Mouse (Mus musculus) hindbrain, postnatal 0 days (tissue): ENCODE results near the gene Pgk1. TPM values are rescaled to one million over a fixed set of nuclear protein-coding genes. Genes with fewer than 3 reads are reported as not detected.

Experiments
- ATAC-seq: fragments of 200-750 bp; cut with Nextera tagmentation; 2 replicates; pipeline ENCODE4 v1.8.0; 2017; ENCODE audit warnings: mild to moderate bottlenecking, moderate TSS enrichment, moderate library complexity
- DNase-seq: peaks from one replicate; pipeline ENCODE4 v3.0.0-alpha.2; 2015; ENCODE audit warnings: low spot score
- H3K27ac ChIP-seq: fragments of 300-500 bp; sonication (generic); 2 replicates; pipeline ENCODE4 v1.5.1; 2014; ENCODE audit warnings: mild to moderate bottlenecking
- H3K27me3 ChIP-seq: fragments of 300-500 bp; sonication (generic); 2 replicates; pipeline ENCODE4 v1.6.1; 2014; ENCODE audit warnings: low read length, mixed read lengths; ENCODE audit not compliant: insufficient read depth
- H3K36me3 ChIP-seq: fragments of 300-500 bp; sonication (generic); 2 replicates; pipeline ENCODE4 v1.6.1; 2014; ENCODE audit warnings: low read length, mixed read lengths; ENCODE audit not compliant: insufficient read depth
- H3K4me1 ChIP-seq: fragments of 300-500 bp; sonication (generic); 2 replicates; pipeline ENCODE4 v1.6.1; 2014; ENCODE audit warnings: antibody characterized with exemption, low read length, mixed read lengths; ENCODE audit not compliant: insufficient read depth
- H3K4me2 ChIP-seq: fragments of 300-500 bp; sonication (generic); 2 replicates; pipeline ENCODE4 v1.6.1; 2014; ENCODE audit warnings: low read depth, mild to moderate bottlenecking, low read length, moderate library complexity, mixed read lengths
- H3K4me3 ChIP-seq: fragments of 300-500 bp; sonication (generic); 2 replicates; pipeline ENCODE4 v1.5.1; 2014; ENCODE audit warnings: low read length
- H3K9ac ChIP-seq: fragments of 300-500 bp; sonication (generic); replicated peaks from 2 replicates; pipeline ENCODE4 v1.6.1; 2014; ENCODE audit warnings: mild to moderate bottlenecking, low read length, moderate library complexity, mixed read lengths
- H3K9me3 ChIP-seq: fragments of 300-500 bp; sonication (generic); 2 replicates; pipeline ENCODE4 v1.6.1; 2016; ENCODE audit warnings: low read length, mixed read lengths
- CTCF ChIP-seq: IDR thresholded peaks from 2 replicates; pipeline ENCODE4 v1.5.1; 2016; ENCODE audit warnings: antibody characterized with exemption, control low read depth, low read depth
- WGBS: fragments of 180-500 bp; shearing (Covaris S2); extraction: QIAGEN DNeasy Blood & Tissue Kit; methylation state at CpG from one replicate; pipeline ENCODE4 v1.1.7; 2014; 5-methylcytosine and 5-hydroxymethylcytosine counted together
- polyA plus RNA-seq: library from polyadenylated mRNA; unstranded; fragments of >200 nt; fragmentation: Nextera tagmentation; extraction: Ambion mirVana; gene quantifications from 2 replicates; pipeline ENCODE4 v1.2.1, GENCODE M21; 2015
- total RNA-seq: library from RNA; depleted of rRNA; stranded (reverse); fragments of >200 nt; gene quantifications from 2 replicates; pipeline ENCODE4 v1.2.3, GENCODE M21; 2014; rRNA removed

Pgk1 gene
- total RNA-seq (246 and 254 TPM in 2 replicates), polyA plus RNA-seq (302 and 312 TPM in 2 replicates)

DNA sequence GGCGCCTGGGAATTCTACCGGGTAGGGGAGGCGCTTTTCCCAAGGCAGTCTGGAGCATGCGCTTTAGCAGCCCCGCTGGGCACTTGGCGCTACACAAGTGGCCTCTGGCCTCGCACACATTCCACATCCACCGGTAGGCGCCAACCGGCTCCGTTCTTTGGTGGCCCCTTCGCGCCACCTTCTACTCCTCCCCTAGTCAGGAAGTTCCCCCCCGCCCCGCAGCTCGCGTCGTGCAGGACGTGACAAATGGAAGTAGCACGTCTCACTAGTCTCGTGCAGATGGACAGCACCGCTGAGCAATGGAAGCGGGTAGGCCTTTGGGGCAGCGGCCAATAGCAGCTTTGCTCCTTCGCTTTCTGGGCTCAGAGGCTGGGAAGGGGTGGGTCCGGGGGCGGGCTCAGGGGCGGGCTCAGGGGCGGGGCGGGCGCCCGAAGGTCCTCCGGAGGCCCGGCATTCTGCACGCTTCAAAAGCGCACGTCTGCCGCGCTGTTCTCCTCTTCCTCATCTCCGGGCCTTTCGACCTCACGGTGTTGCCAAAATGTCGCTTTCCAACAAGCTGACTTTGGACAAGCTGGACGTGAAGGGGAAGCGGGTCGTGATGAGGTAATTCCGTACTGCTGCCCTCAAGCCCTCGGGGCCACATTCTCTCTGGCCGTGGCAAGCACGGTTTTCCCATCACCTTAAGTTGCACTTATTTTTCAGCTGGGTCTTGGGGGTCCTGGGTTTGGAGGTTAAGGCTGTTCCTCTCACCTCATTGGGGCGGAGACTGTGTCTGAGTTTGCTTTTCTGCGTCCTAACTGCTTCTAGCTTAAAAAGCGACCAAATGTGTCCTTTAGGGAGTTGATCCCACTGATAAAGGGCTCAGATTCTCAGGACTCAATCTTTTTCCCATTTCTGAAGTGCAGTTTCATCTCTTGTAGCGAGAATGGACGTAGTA, at the start of gene Pgk1:
TSS of gene Pgk1 (plus strand) at position 388 of the 937 bp plus-strand sequence.
- no peaks in the 10 kb centered on the region for H3K9me3 ChIP-seq
- 25% methylated on average over 55 of the region's 55 CpGs for WGBS
- H3K27me3 ChIP-seq, result no peaks in the 10 kb centered on the region
- H3K27ac ChIP-seq, result peak within 1 kb of the TSS; percentile 66
- H3K4me2 ChIP-seq, result peak within 1 kb of the TSS; percentile 52
- peak within 1 kb of the TSS; percentile 48 for H3K4me3 ChIP-seq
- DNase-seq (peak; percentile 95), ATAC-seq (peak; percentile 99)
- H3K9ac ChIP-seq, result peak within 1 kb of the TSS; percentile 53
- no peaks in the 10 kb centered on the region for H3K36me3 ChIP-seq
- peak; percentile 18; the same call in 1 of the 2 replicates for TF ChIP-seq CTCF
- peaks cover 8% of the 10 kb centered on the region; the same call in 1 of the 2 replicates for H3K4me1 ChIP-seq

DNA sequence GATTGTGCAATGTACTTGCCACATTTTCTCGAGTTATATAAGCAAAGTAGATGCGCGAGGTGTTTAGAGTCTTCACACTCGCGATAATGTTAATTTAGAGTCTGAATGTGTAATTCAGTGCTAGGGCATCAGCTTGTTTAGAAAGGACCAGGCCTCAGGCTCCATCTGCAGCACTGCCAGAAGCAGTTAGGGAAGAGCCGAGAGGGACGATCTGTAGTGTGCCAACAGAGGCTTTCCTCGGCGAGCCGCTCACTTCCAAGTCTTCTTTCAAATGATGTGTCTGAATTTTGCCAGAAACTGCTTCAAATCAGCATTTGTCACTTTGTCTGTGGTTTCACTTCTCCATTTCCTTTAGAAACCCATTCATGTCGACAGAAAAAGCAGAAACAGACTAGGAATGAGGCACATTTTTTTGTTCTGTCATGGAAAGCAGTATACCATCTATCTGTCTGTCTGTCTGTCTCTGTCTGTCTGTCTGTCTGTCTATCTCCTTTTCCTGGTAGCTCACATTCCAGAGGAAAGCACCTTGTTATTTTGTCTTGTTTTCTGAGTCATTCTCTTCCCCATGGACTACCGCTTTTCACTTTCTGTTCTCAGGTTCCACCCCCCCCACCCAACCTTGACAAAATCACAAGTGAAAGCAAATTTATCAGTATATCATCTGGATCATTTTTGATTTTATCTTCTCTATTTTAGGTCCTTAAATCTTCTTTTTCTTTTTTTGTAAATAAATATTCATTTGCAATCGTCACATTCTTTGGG, 47.4 kb upstream of the Pgk1 start:
- H3K27me3 ChIP-seq, result no peaks in the 10 kb centered on the region
- no peaks in the 10 kb centered on the region for H3K4me1 ChIP-seq
- no peak overlapping the region for H3K27ac ChIP-seq
- no peak for ATAC-seq
- H3K4me2 ChIP-seq, result no peak overlapping the region
- no peaks in the 10 kb centered on the region for H3K9me3 ChIP-seq
- DNase-seq, result no peak
- no peaks in the 10 kb centered on the region for H3K36me3 ChIP-seq
- no peak for TF ChIP-seq CTCF
- no peak overlapping the region for H3K9ac ChIP-seq
- WGBS, result 83% methylated on average over 13 of the region's 13 CpGs
- no peak overlapping the region for H3K4me3 ChIP-seq

DNA sequence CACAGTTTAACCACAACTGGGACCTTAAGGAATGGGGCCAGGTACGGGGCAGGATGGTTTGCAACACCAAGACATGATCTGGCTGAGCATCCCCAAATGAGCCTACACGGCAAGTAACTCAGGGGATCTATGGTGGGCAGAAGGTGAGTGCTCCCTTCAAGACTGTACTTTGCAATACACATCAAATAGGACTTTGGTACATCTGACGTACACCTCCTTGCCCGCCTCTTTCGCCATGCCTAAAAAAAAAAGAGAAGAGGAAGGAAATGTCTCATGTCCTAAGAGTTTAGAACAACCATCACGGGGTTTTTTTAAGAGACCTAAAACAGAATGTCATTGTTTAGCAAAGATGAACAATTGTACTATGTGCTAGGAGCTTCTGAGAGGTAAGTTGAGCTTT, 44.0 kb upstream of the Pgk1 start, which contains the start of gene Tlr13:
TSS of gene Tlr13 (plus strand) at position 269 of the 400 bp plus-strand sequence.
- Histone ChIP-seq H3K4me2 (no peak within 1 kb of the TSS), H3K9me3 (no peaks in the 10 kb centered on the region), H3K4me1 (no peaks in the 10 kb centered on the region), H3K9ac (no peak within 1 kb of the TSS), H3K27me3 (no peaks in the 10 kb centered on the region; the same call in 1 of the 2 replicates), H3K36me3 (no peaks in the 10 kb centered on the region), H3K27ac (no peak within 1 kb of the TSS), H3K4me3 (no peak within 1 kb of the TSS)
- no peak for TF ChIP-seq CTCF
- ATAC-seq, result no peak
- WGBS, result 88% methylated on average over 6 of the region's 6 CpGs
- DNase-seq, result no peak

DNA sequence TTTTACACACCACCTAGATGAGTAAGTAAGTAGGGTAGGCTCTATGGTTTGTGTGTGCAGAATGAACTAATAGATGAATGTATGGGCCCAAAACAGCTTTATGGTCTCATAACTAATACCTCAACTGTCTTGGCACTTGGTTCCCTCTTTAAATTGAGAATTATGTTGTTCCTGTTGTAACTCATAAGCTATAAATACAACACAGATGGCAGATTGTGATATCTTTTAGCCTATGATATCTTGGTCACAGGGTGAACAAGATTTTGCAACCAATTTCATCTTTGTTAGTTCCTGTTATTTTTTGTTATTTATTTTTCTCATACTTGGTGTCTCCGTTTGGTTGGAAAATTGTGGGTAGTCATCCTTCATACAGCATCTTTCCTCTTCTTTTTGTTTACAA, 38.7 kb upstream of the Pgk1 start:
- H3K27ac ChIP-seq, result no peak overlapping the region
- H3K4me1 ChIP-seq, result no peaks in the 10 kb centered on the region
- no peak overlapping the region for H3K4me2 ChIP-seq
- DNase-seq (no peak), ATAC-seq (no peak)
- H3K36me3 ChIP-seq, result no peaks in the 10 kb centered on the region
- no peaks in the 10 kb centered on the region; the same call in 1 of the 2 replicates for H3K27me3 ChIP-seq
- TF ChIP-seq CTCF, result no peak
- H3K4me3 ChIP-seq, result no peak overlapping the region
- 88% methylated on average over 1 of the region's 1 CpGs for WGBS
- no peak overlapping the region for H3K9ac ChIP-seq
- H3K9me3 ChIP-seq, result no peaks in the 10 kb centered on the region

DNA sequence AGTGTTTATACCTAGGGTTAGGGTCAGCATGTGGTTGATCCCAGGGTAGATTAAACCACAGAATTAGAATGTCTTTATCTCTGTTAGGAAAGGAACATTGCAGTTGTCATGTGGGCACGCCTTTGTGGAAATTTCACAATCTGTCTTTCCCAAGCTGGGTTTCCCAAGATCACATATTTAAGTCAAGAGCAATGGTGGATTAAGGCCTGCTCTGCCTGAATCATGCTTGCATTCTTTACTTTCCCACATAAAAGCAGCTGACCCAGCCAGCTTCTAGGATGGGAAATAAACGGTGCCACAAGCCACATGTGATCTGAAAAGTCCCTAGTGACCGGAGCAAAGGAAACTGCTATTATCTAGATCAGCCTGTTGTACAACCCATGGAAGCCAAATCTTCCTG, 37.4 kb upstream of the Pgk1 start:
- H3K27ac ChIP-seq, result no peak overlapping the region
- H3K9ac ChIP-seq, result no peak overlapping the region
- no peaks in the 10 kb centered on the region for H3K9me3 ChIP-seq
- TF ChIP-seq CTCF, result no peak
- WGBS, result 87% methylated on average over 3 of the region's 3 CpGs
- no peaks in the 10 kb centered on the region for H3K36me3 ChIP-seq
- no peak overlapping the region for H3K4me3 ChIP-seq
- no peaks in the 10 kb centered on the region for H3K4me1 ChIP-seq
- DNase-seq, result no peak
- ATAC-seq, result no peak
- H3K27me3 ChIP-seq, result no peaks in the 10 kb centered on the region; the same call in 1 of the 2 replicates
- no peak overlapping the region for H3K4me2 ChIP-seq

DNA sequence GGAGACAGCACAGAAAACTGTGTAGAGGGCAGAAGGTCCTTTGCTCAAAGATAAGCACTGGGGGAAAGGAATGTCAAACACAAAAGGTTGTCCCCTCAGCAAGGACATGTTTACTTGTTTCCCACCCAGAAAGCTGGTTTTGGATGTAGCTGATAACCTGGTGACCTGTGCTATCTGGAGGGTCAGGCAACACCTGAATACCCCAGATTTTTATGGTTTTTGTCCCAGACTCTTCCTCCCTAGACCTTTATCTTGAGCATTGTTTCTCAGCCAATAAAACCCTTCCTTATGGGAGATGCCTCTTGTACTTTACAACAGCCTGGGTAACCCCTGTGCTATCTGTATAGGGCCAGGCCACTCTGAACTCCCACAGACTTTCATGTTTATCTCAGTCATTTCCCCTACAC, 32.7 kb upstream of the Pgk1 start:
- Histone ChIP-seq H3K9me3 (no peaks in the 10 kb centered on the region), H3K4me2 (no peak overlapping the region), H3K27ac (no peak overlapping the region), H3K9ac (no peak overlapping the region), H3K36me3 (no peaks in the 10 kb centered on the region), H3K27me3 (no peaks in the 10 kb centered on the region), H3K4me1 (no peaks in the 10 kb centered on the region), H3K4me3 (no peak overlapping the region)
- DNase-seq (no peak), ATAC-seq (no peak)
- TF ChIP-seq CTCF, result no peak
